Mouse (Mus musculus): Measurements from ENCODE around the gene Efcab6. TPM values are rescaled to one million over a fixed set of nuclear protein-coding genes. Genes with fewer than 3 reads are reported as not detected.
A peak's percentile ranks its signal among the peaks of the same experiment; 100 is the strongest.

The Efcab6 gene
- polyA plus RNA-seq, 2 experiments = not detected

- H3K4me1 ChIP-seq (replicated peaks; ENCODE audit: control insufficient read depth in 2 of 2, insufficient read depth in 2 of 2, low read length in 1 of 2) = no peaks in the 10 kb centered on the region
- no peak overlapping the region for H3K9ac ChIP-seq (replicated peaks)
- TF ChIP-seq CTCF (IDR thresholded peaks at IDR 0.05; ENCODE audit: low read depth) (peak; percentile 50), EP300 (IDR thresholded peaks at IDR 0.05; ENCODE audit: low read depth) (no peak)
- H3K27ac ChIP-seq = no peak overlapping the region
- H3K4me2 ChIP-seq (ENCODE audit: low read depth) = no peak overlapping the region
- ATAC-seq (ENCODE audit: insufficient read depth) (no peak), DNase-seq (ENCODE audit: low read depth in 3 of 3, low spot score in 3 of 3) (no peak)
- no peak overlapping the region for H3K4me3 ChIP-seq (ENCODE audit: insufficient read depth in 1 of 2, low read depth in 2 of 2, low read length in 2 of 2)
- 55% methylated on average over 4 of the region's 4 CpGs for WGBS (ENCODE audit: insufficient replicate concordance)
- H3K9me3 ChIP-seq (ENCODE audit: control insufficient read depth, low read length) = no peaks in the 10 kb centered on the region
- no peaks in the 10 kb centered on the region for H3K36me3 ChIP-seq (replicated peaks; ENCODE audit: control insufficient read depth, insufficient read depth, low read depth)
- H3K27me3 ChIP-seq (ENCODE audit: control insufficient read depth, insufficient read depth, low read length) = peaks cover 15% of the 10 kb centered on the region
These were observed 522 bp upstream of the Efcab6 start for GRCm38 (mm10) chr15:84065701-84066100.

- H3K27me3 ChIP-seq (ENCODE audit: control insufficient read depth, insufficient read depth, low read length) = no peaks in the 10 kb centered on the region
- ATAC-seq (ENCODE audit: insufficient read depth) = no peak
- no peak overlapping the region for H3K4me3 ChIP-seq (ENCODE audit: insufficient read depth in 1 of 2, low read depth in 2 of 2, low read length in 2 of 2)
- no peaks in the 10 kb centered on the region for H3K36me3 ChIP-seq (replicated peaks; ENCODE audit: control insufficient read depth, insufficient read depth, low read depth)
- H3K9ac ChIP-seq (replicated peaks) = no peak overlapping the region
- H3K27ac ChIP-seq = no peak overlapping the region
- no peak overlapping the region for H3K4me2 ChIP-seq (ENCODE audit: low read depth)
- DNase-seq (ENCODE audit: low read depth in 3 of 3, low spot score in 3 of 3) = no peak
- H3K9me3 ChIP-seq (ENCODE audit: control insufficient read depth, low read length) = no peaks in the 10 kb centered on the region
- no peaks in the 10 kb centered on the region for H3K4me1 ChIP-seq (replicated peaks; ENCODE audit: control insufficient read depth in 2 of 2, insufficient read depth in 2 of 2, low read length in 1 of 2)
- TF ChIP-seq CTCF (IDR thresholded peaks at IDR 0.05; ENCODE audit: low read depth) (no peak), EP300 (IDR thresholded peaks at IDR 0.05; ENCODE audit: low read depth) (no peak)
- 51% methylated on average over 6 of the region's 6 CpGs for WGBS (ENCODE audit: insufficient replicate concordance)
These were observed 6.3 kb downstream of the Efcab6 start for GRCm38 (mm10) chr15:84058841-84059240.

- Histone ChIP-seq H3K36me3 (replicated peaks; ENCODE audit: control insufficient read depth, insufficient read depth, low read depth) (no peaks in the 10 kb centered on the region), H3K9me3 (ENCODE audit: control insufficient read depth, low read length) (no peaks in the 10 kb centered on the region), H3K9ac (replicated peaks) (no peak overlapping the region), H3K4me3 (ENCODE audit: insufficient read depth in 1 of 2, low read depth in 2 of 2, low read length in 2 of 2) (no peak overlapping the region), H3K27ac (no peak overlapping the region), H3K27me3 (ENCODE audit: control insufficient read depth, insufficient read depth, low read length) (no peaks in the 10 kb centered on the region), H3K4me2 (ENCODE audit: low read depth) (no peak overlapping the region), H3K4me1 (replicated peaks; ENCODE audit: control insufficient read depth in 2 of 2, insufficient read depth in 2 of 2, low read length in 1 of 2) (no peaks in the 10 kb centered on the region)
- TF ChIP-seq CTCF (IDR thresholded peaks at IDR 0.05; ENCODE audit: low read depth) (peak; percentile 31), EP300 (IDR thresholded peaks at IDR 0.05; ENCODE audit: low read depth) (no peak)
- ATAC-seq (ENCODE audit: insufficient read depth) (no peak), DNase-seq (ENCODE audit: low read depth in 3 of 3, low spot score in 3 of 3) (no peak)
- WGBS (ENCODE audit: insufficient replicate concordance) = 46% methylated on average over 5 of the region's 5 CpGs
These were observed 9.1 kb downstream of the Efcab6 start for GRCm38 (mm10) chr15:84056083-84056482.

DNA sequence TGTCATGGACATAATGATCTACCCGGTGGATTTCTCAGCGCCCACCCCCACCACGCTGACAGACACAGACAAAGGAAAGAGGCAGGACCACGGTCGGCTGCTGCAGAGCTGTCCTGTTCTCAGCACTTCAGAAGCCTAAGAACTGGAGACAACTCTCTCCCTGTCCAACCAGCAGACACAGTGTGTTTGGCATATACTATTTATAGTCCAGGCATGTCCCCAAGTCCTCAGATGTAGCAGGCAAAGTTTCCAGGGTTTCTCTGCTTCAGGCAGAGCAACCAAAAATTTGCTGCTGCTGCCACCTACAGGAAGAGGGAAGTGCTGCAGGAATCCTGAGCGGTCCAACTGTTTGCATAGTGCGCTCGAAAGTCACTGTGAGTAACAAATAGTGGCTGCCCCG lies 11.3 kb downstream of the Efcab6 start:
- H3K27me3 ChIP-seq (ENCODE audit: control insufficient read depth, insufficient read depth, low read length) = no peaks in the 10 kb centered on the region
- peak in 1 of 3 experiments; percentile 13 for DNase-seq (ENCODE audit: low read depth in 3 of 3, low spot score in 3 of 3)
- no peaks in the 10 kb centered on the region for H3K9me3 ChIP-seq (ENCODE audit: control insufficient read depth, low read length)
- no peak for ATAC-seq (ENCODE audit: insufficient read depth)
- H3K4me1 ChIP-seq (replicated peaks; ENCODE audit: control insufficient read depth in 2 of 2, insufficient read depth in 2 of 2, low read length in 1 of 2) = no peaks in the 10 kb centered on the region
- no peak overlapping the region for H3K4me3 ChIP-seq (ENCODE audit: insufficient read depth in 1 of 2, low read depth in 2 of 2, low read length in 2 of 2)
- WGBS (ENCODE audit: insufficient replicate concordance) = 40% methylated on average over 9 of the region's 9 CpGs
- no peak overlapping the region for H3K9ac ChIP-seq (replicated peaks)
- H3K36me3 ChIP-seq (replicated peaks; ENCODE audit: control insufficient read depth, insufficient read depth, low read depth) = no peaks in the 10 kb centered on the region
- no peak overlapping the region for H3K27ac ChIP-seq
- TF ChIP-seq EP300 (IDR thresholded peaks at IDR 0.05; ENCODE audit: low read depth) (no peak), CTCF (IDR thresholded peaks at IDR 0.05; ENCODE audit: low read depth) (peak; percentile 80)
- no peak overlapping the region for H3K4me2 ChIP-seq (ENCODE audit: low read depth)

DNA sequence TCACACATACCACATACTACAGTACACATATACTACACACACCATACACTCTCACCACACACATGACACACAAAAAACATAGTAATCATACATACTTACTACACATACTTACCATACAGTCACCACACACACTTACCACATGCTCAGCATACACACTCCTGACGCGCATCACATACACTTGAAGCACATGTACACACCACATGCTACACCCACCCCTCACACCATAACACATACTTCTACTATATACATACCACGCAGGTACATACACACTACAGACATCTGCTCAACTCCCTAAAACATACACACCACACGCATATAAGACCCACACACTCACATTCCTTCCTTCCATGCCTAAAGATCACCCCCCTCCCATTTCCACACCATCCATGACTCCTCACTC lies 11.9 kb downstream of the Efcab6 start:
- Histone ChIP-seq H3K27me3 (ENCODE audit: control insufficient read depth, insufficient read depth, low read length) (no peaks in the 10 kb centered on the region), H3K27ac (no peak overlapping the region), H3K4me2 (ENCODE audit: low read depth) (no peak overlapping the region), H3K36me3 (replicated peaks; ENCODE audit: control insufficient read depth, insufficient read depth, low read depth) (no peaks in the 10 kb centered on the region), H3K9me3 (ENCODE audit: control insufficient read depth, low read length) (no peaks in the 10 kb centered on the region), H3K4me3 (ENCODE audit: insufficient read depth in 1 of 2, low read depth in 2 of 2, low read length in 2 of 2) (no peak overlapping the region), H3K9ac (replicated peaks) (no peak overlapping the region), H3K4me1 (replicated peaks; ENCODE audit: control insufficient read depth in 2 of 2, insufficient read depth in 2 of 2, low read length in 1 of 2) (no peaks in the 10 kb centered on the region)
- DNase-seq (ENCODE audit: low read depth in 3 of 3, low spot score in 3 of 3) = no peak
- WGBS (ENCODE audit: insufficient replicate concordance) = 70% methylated on average over 4 of the region's 4 CpGs
- no peak for ATAC-seq (ENCODE audit: insufficient read depth)
- TF ChIP-seq CTCF (IDR thresholded peaks at IDR 0.05; ENCODE audit: low read depth) (no peak), EP300 (IDR thresholded peaks at IDR 0.05; ENCODE audit: low read depth) (no peak)
